ENCODE assay signal across 19 mouse cellular contexts in the genomic region with DNA sequence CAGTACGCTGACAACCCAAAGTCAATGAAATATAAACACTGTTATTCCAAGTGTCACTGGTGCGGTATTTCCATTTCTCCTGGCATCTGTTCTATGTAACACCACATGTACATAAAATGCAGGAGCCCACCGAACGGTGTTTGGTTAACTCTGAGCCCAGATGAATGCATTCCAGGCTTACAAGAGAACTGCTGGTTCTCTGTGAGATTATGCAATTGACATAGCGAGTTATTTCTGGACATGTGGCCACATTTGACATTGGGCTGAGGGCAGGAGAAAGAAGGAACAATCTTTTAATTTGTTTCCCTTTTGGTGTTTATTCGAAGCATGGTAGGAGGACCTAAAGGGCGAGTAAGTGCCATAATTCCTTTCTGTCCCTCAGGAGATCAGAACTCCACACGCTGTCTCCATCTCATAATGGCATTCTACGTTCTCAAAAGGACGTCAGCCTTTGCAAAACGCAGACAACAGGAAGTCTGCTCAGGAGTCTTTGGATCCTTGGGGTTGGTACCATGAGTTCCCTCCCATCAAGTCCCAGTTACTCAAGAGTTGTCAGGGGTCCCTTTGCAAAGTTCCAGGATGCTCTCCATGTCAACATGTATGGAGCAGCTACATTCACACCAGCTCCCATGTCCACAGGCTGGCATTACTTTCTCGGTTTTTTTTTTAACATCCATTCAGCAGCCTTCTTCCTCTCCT.
DNase-seq lines count a peak whose midpoint lies in the region; ATAC-seq and TF ChIP-seq lines count a peak whose summit lies in the region.
"Had no signal": no experiment of that assay in that cellular context is flagged by ENCODE, and none has a peak within 500 bp of the region (broad histone marks: within the 10 kb centered on the region; RNA-seq: fewer than 3 reads in every experiment).

No protein-coding gene starts in this region.

- H3K4me1 ChIP-seq in forebrain, embryonic 14.5 days (ENCODE audit: control insufficient read depth, insufficient read depth, low read length) = no peaks in the 10 kb centered on the region
- peaks cover 5% of the 10 kb centered on the region; the same call in 1 of the 2 replicates for H3K4me1 ChIP-seq in forebrain, embryonic 16.5 days (replicated peaks; ENCODE audit: control insufficient read depth, insufficient read depth, low read length)
- H3K4me1 ChIP-seq in lung, embryonic 14.5 days (ENCODE audit: insufficient read depth) = no peaks in the 10 kb centered on the region
- peaks cover 6% of the 10 kb centered on the region; the same call in 1 of the 2 replicates for H3K4me1 ChIP-seq in heart, embryonic 10.5 days
- H3K4me1 ChIP-seq in midbrain, embryonic 15.5 days = 0 out of 2 replicates have a peak, but pooled peaks cover 2% of the 10 kb centered on the region
- H3K4me1 ChIP-seq: embryonic facial prominence, embryonic 15.5 days had no signal

- 70% methylated on average over 12 of the region's 12 CpGs for WGBS in forebrain, embryonic 14.5 days
- 72% methylated on average over 12 of the region's 12 CpGs for WGBS in forebrain, embryonic 16.5 days
- WGBS in lung, embryonic 14.5 days = 66% methylated on average over 12 of the region's 12 CpGs
- 84% methylated on average over 12 of the region's 12 CpGs for WGBS in heart, embryonic 10.5 days
- 73% methylated on average over 12 of the region's 12 CpGs for WGBS in midbrain, embryonic 15.5 days

- ATAC-seq in forebrain, embryonic 14.5 days = peak; percentile 18; the same call in 1 of the 2 replicates
- no peak for ATAC-seq in forebrain, embryonic 16.5 days
- ATAC-seq in lung, embryonic 14.5 days (ENCODE audit: insufficient read depth) = no peak
- ATAC-seq in megakaryocyte, adult 5-6 weeks (ENCODE audit: poor library complexity, severe bottlenecking) = peak; percentile 90
- no peak for ATAC-seq in midbrain, embryonic 15.5 days (replicated peaks)
- ATAC-seq: intestine, embryonic 16.5 days; Patski had no signal

- H3K27me3 ChIP-seq in forebrain, embryonic 14.5 days (replicated peaks; ENCODE audit: control insufficient read depth, insufficient read depth, low read length) = no peaks in the 10 kb centered on the region
- H3K27me3 ChIP-seq in forebrain, embryonic 16.5 days (replicated peaks; ENCODE audit: control insufficient read depth, insufficient read depth, low read length) = no peaks in the 10 kb centered on the region
- H3K27me3 ChIP-seq in lung, embryonic 14.5 days (ENCODE audit: insufficient read depth, low read length) = no peaks in the 10 kb centered on the region
- no peaks in the 10 kb centered on the region for H3K27me3 ChIP-seq in heart, embryonic 10.5 days (ENCODE audit: insufficient read depth, poor library complexity, severe bottlenecking)
- no peaks in the 10 kb centered on the region for H3K27me3 ChIP-seq in midbrain, embryonic 15.5 days (replicated peaks)
- H3K27me3 ChIP-seq: embryonic facial prominence, embryonic 15.5 days; hindbrain, embryonic 12.5 days; Patski had no signal

- no peak overlapping the region for H3K9ac ChIP-seq in forebrain, embryonic 14.5 days (ENCODE audit: low read length)
- no peak overlapping the region for H3K9ac ChIP-seq in forebrain, embryonic 16.5 days (replicated peaks; ENCODE audit: low read depth, low read length)
- no peak overlapping the region for H3K9ac ChIP-seq in lung, embryonic 14.5 days
- no peak overlapping the region for H3K9ac ChIP-seq in midbrain, embryonic 15.5 days
- H3K9ac ChIP-seq: embryonic facial prominence, embryonic 15.5 days; hindbrain, embryonic 12.5 days had no signal

- no peak for TF ChIP-seq CTCF in lung, embryonic 14.5 days (IDR thresholded peaks at IDR 0.05; ENCODE audit: low read depth)

- DNase-seq in forebrain, embryonic 14.5 days (ENCODE audit: low spot score) = no peak
- DNase-seq in lung, embryonic 14.5 days = peak; percentile 19
- DNase-seq in lung, postnatal 10 days = no peak
- peak; percentile 52 for DNase-seq in heart, embryonic 10.5 days (ENCODE audit: low spot score)
- no peak for DNase-seq in spleen, postnatal 4 days (ENCODE audit: low spot score in 2 of 2)
- DNase-seq: cerebellum, adult 18-20 months; gastrocnemius, postnatal 10 days; kidney, postnatal 25 days; lung, adult 2 months; right cerebral cortex, adult 18-20 months; thymus, postnatal 25 days had no signal

- H3K9me3 ChIP-seq in forebrain, embryonic 14.5 days (replicated peaks; ENCODE audit: control insufficient read depth, low read length) = no peaks in the 10 kb centered on the region
- H3K9me3 ChIP-seq in forebrain, embryonic 16.5 days (ENCODE audit: control insufficient read depth, low read length) = no peaks in the 10 kb centered on the region
- no peaks in the 10 kb centered on the region for H3K9me3 ChIP-seq in lung, embryonic 14.5 days (ENCODE audit: low read depth, low read length)
- no peaks in the 10 kb centered on the region for H3K9me3 ChIP-seq in heart, embryonic 10.5 days
- no peaks in the 10 kb centered on the region for H3K9me3 ChIP-seq in midbrain, embryonic 15.5 days
- H3K9me3 ChIP-seq: embryonic facial prominence, embryonic 15.5 days; hindbrain, embryonic 12.5 days had no signal

- H3K4me2 ChIP-seq in forebrain, embryonic 14.5 days (ENCODE audit: low read length) = no peak overlapping the region
- no peak overlapping the region for H3K4me2 ChIP-seq in forebrain, embryonic 16.5 days (ENCODE audit: low read length)
- H3K4me2 ChIP-seq in lung, embryonic 14.5 days = no peak overlapping the region
- no peak overlapping the region for H3K4me2 ChIP-seq in midbrain, embryonic 15.5 days
- H3K4me2 ChIP-seq: embryonic facial prominence, embryonic 15.5 days; hindbrain, embryonic 12.5 days; midbrain, embryonic 11.5 days had no signal

- H3K27ac ChIP-seq in forebrain, embryonic 14.5 days (ENCODE audit: low read depth, low read length) = no peak overlapping the region
- no peak overlapping the region for H3K27ac ChIP-seq in forebrain, embryonic 16.5 days (ENCODE audit: low read length)
- H3K27ac ChIP-seq in lung, embryonic 14.5 days (ENCODE audit: low read depth) = no peak overlapping the region
- no peak overlapping the region for H3K27ac ChIP-seq in heart, embryonic 10.5 days
- no peak overlapping the region for H3K27ac ChIP-seq in midbrain, embryonic 15.5 days
- H3K27ac ChIP-seq: embryonic facial prominence, embryonic 15.5 days; hindbrain, embryonic 12.5 days had no signal

- no peak overlapping the region for H3K4me3 ChIP-seq in forebrain, embryonic 14.5 days (ENCODE audit: low read depth, low read length)
- no peak overlapping the region for H3K4me3 ChIP-seq in forebrain, embryonic 16.5 days (replicated peaks; ENCODE audit: low read length)
- no peak overlapping the region for H3K4me3 ChIP-seq in lung, embryonic 14.5 days (ENCODE audit: low read depth, low read length)
- no peak overlapping the region for H3K4me3 ChIP-seq in heart, embryonic 10.5 days
- H3K4me3 ChIP-seq in midbrain, embryonic 15.5 days = no peak overlapping the region
- H3K4me3 ChIP-seq: embryonic facial prominence, embryonic 15.5 days; hindbrain, embryonic 12.5 days had no signal

- no peaks in the 10 kb centered on the region for H3K36me3 ChIP-seq in forebrain, embryonic 14.5 days (ENCODE audit: control insufficient read depth, insufficient read depth, low read length)
- H3K36me3 ChIP-seq in forebrain, embryonic 16.5 days (ENCODE audit: control insufficient read depth, insufficient read depth) = no peaks in the 10 kb centered on the region
- no peaks in the 10 kb centered on the region for H3K36me3 ChIP-seq in lung, embryonic 14.5 days (ENCODE audit: insufficient read depth)
- H3K36me3 ChIP-seq in heart, embryonic 10.5 days = no peaks in the 10 kb centered on the region
- no peaks in the 10 kb centered on the region for H3K36me3 ChIP-seq in midbrain, embryonic 15.5 days (replicated peaks)
- H3K36me3 ChIP-seq: embryonic facial prominence, embryonic 15.5 days; hindbrain, embryonic 12.5 days had no signal

Comparison
In these comparisons a context has a peak if more than half of its experiments do, and no peak if none do; other contexts are left out.
1. ATAC-seq: peak in forebrain, embryonic 14.5 days (single experiment) and megakaryocyte, adult 5-6 weeks (single experiment); none in forebrain, embryonic 16.5 days (single experiment), lung, embryonic 14.5 days (single experiment) and midbrain, embryonic 15.5 days (single experiment).
2. DNase-seq: peak in lung, embryonic 14.5 days (single experiment) and heart, embryonic 10.5 days (single experiment); none in forebrain, embryonic 14.5 days (single experiment), lung, postnatal 10 days (single experiment) and spleen, postnatal 4 days (0 of 2).